Mouse (Mus musculus): Measurements from ENCODE around the gene Fam160b1.

Gene Fam160b1

GRCm38 (mm10) chr19:57367201-57367600 is 6.7 kb downstream of the Fam160b1 start:
- no peak for DNase-seq (ENCODE audit: low spot score)

DNA sequence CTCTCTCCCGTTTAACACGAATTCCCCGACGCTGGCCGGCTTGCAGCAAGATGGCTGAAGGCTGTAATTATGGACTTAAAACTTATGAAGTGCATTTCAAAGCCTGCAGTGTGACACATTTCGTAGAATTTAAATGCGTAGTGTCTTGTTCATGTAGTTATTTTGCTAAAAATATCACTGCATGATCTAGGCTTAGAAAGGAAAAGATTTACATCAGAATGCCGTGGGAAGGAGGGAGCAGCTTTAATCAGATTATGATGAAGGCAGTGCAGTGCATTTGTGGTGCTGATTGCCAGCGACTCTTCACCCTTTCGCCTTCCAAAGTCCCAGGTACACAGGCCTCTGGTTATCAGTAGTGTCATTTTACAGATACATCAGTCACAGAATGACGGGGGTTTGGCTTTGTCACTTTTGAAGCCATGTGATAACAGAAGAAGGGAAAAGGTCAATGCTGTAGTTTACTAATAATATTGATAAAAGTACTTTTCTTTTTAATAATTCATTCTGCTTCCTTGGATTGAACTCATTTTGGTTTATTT is 7.4 kb downstream of the Fam160b1 start:
- no peak for DNase-seq (ENCODE audit: low spot score)

DNA sequence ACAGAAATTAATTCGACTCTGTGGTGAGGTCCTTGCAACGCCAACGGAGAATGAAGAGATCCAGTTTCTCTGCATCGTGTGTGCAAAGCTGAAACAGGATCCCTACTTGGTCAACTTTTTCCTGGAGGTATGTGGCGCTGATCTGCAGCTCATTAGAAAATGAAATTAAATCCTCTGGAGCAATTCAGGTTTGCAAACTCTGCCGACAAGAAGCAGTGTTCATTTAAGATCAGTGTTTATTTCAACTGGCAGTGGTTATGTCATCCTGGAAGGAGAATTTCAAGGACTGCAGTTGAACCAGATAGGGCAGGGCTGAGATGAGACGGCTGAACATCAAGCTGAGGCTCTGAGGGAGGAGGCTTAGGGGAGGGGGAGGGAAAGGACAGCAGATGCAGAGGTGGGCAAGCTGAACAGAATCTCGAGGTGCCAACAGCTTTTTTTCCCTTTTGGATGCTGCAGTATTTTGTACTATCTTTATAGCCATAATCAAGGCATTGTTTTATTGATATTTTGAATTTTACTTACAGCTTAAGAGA is 12.9 kb downstream of the Fam160b1 start:
- DNase-seq (ENCODE audit: low spot score), result no peak

DNA sequence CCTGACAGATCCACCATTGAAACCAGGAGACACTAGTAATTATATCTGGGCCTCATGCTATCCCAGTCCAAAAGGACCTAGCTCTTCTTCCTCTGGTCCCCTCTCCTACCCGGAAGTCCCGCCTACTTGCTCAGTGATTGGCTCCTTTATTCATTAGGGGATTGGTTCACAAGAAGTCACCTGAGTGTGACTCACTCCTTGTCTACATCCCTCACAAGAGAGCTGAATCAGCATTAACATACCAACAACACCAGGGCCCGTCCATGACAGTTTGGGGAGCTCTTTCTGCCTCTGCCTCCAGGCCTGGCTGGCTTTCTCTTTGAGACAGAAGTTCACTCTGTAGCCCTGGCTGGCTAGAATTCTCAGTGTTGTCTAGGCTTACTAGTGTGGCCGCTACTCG is 14.7 kb downstream of the Fam160b1 start:
- no peak for DNase-seq (ENCODE audit: low spot score)

DNA sequence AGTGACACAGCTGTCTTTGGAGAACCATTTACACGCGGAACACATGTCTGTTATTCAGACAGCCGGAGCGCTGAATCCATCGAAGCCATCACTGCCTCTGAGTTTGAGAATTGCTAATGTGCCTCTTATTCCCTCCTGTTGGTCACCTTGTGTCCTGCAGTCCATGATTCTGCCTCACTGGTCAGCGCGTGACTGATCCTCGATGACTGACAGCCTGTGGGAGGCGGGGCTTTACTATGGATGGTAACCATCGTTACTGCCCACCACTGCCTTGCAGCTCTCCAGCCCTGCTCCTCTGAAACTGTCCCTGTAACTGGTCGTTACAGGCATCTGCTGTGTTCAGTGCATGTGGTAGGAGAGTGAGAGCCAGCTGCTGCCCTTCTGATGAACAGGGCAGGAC is 15.3 kb downstream of the Fam160b1 start:
- no peak for DNase-seq (ENCODE audit: low spot score)

GRCm38 (mm10) chr19:57377043-57377703 is 16.7 kb downstream of the Fam160b1 start:
- DNase-seq (ENCODE audit: low spot score), result no peak

- DNase-seq (ENCODE audit: low spot score), result no peak
Measured at GRCm38 (mm10) chr19:57386176-57386693, 25.8 kb downstream of the Fam160b1 start.

DNA sequence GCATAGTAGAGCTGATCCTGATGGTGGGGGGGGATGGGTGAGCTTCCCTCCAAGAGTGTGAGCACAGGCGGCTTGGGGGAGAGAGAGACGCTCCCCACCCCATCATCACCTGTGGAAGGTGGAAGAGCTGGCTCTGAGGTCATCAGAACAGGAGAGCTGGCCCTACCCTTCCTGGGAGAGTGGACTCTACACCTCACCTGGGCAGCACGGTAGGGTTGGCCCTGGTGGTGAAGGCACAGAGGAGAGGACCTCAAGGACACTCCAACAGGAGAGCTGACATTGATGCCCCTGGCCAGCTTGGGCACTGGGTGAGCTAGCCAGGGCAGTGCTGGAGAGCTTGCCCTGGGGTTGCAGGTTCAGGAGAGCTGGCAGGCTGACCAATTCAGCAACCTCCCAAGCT is 31.1 kb downstream of the Fam160b1 start:
- no peak for DNase-seq (ENCODE audit: low spot score)

DNA sequence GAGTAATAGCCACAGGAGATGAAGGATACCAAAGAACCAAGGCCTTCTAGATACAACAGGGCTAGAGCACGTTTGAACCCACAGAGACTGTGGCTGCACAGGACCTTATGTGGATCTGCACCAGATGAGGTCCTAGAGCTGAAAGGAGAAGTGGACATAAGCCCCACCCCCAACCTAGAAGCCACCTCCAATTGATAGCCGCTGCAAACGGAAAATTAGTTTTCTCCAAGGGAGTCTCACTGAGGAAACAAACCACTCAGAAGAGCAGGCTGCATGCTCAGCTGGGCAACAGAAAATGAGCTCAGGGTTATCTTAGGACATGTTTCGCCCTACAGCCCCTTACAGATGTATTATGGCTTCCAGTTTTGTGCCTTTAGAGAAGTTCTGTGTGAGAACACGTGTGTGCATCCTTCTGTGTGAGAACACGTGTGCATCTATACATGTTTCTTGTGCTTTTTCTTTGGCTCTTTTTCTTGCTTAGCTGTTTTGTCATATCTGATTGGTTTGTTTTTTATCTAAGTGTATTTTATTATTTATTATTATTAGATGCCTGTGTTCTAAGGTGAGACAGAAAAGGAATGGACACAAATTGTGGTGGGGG is 33.0 kb downstream of the Fam160b1 start:
- DNase-seq (ENCODE audit: low spot score), result no peak

GRCm38 (mm10) chr19:57396609-57397008 is 36.1 kb downstream of the Fam160b1 start:
- no peak for DNase-seq (ENCODE audit: low spot score)

DNA sequence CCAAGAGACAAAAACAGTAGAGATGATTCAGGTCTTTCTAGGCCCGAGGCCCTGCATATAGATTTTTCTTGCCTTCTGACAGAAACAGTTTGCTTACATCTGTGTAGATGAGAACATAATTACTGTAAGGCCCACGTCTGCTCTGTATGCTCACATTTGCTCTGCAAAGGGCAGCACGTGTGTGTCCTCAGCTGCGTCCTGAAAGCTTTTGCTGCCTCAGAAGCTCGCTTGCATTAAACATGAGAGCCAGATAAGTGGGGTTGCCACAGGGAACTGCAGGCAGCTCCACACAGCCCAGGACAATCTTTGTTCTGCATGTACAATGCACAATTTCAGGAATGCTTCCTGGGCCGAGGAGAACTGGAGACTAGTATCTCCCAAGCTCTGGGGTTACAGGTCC is 41.9 kb downstream of the Fam160b1 start:
- no peak for DNase-seq (ENCODE audit: low spot score)

DNA sequence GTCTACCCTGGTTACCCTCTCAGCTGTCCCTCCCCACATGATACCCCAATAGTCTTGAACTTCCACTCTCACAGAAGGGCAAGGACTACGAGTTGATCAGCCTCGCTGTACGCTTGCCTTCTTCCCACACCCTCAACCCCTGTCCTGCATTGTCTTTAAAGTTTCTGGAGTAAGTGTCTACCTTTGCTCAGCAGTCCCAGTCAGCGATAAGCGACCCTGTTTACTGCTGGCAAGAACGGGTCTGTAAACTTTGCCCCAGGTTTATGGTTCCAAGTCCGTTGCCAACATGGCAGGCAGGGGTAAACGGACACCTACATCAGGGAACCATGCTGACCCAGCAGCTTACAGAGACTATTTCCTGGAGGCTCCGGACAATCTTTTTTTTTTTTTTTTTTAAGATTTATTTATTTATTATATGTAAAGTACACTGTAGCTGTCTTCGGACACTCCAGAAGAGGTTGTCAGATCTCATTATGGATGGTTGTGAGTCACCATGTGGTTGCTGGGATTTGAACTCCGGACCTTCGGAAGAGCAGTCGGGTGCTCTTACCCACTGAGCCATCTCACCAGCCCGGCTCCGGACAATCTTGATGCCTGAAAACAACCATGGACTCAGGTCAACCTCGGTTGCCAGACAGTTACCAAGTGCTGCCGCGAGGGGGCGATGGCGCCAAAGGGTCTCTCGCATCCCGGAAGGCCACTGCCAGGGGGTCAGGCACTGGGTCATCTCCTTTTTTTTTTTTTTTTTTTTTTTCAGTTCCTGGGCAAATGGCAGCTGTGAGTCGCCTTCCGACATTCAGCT is 43.4 kb downstream of the Fam160b1 start:
- peak; percentile 57 for DNase-seq (ENCODE audit: low spot score)

GRCm38 (mm10) chr19:57404502-57404848 is 44.0 kb downstream of the Fam160b1 start:
- no peak for DNase-seq (ENCODE audit: low spot score)

- DNase-seq (ENCODE audit: low spot score), result no peak
Measured at GRCm38 (mm10) chr19:57407947-57408346, 47.5 kb downstream of the Fam160b1 start.

GRCm38 (mm10) chr19:57411375-57412196 is 51.1 kb downstream of the Fam160b1 start:
- DNase-seq (ENCODE audit: low spot score), result peak; percentile 80

- DNase-seq (ENCODE audit: low spot score), result no peak
Measured at GRCm38 (mm10) chr19:57413170-57413569, 52.7 kb downstream of the Fam160b1 start.

- no peak for DNase-seq (ENCODE audit: low spot score)
Measured at GRCm38 (mm10) chr19:57413918-57414317, 53.4 kb downstream of the Fam160b1 start.

DNA sequence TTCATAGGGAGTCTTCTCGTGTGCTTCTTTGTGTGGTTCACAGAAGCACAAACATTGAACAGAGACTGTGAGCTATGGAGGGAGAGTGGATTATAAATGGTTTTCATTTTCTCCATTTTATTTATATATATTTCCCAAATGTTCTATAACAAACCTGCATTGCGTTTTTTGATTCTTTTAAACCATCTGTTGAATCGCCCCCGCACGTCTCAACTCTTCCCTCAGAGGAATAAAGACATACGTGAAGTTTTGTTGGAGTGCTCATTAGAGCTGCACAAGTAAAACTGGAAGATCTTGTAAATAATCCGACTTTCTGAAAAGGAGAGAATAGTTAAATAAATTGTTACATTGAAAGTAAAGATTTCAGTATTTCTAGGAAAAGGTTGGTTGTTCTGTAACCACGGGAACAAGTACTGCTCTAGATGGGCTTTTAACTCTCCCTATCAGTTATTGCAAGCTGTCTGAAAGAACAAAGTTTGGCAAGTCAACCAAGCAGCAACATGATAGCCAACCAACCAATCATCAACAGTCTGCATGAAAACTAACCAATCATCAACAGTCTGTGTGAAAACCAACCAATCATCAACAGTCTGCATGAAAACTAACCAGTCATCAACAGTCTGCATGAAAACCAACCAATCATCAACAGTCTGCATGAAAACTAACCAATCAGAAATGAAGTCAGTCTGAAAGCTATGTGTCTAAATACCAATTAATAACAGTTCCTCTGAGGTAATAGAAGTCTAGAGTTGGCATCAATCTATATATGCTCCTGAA is 54.7 kb downstream of the Fam160b1 start:
- DNase-seq (ENCODE audit: low spot score), result no peak

- DNase-seq (ENCODE audit: low spot score), result no peak
Measured at GRCm38 (mm10) chr19:57417800-57418580, 57.5 kb downstream of the Fam160b1 start.

GRCm38 (mm10) chr19:57423402-57423801 is 62.9 kb downstream of the Fam160b1 start:
- DNase-seq (ENCODE audit: low spot score), result no peak

All from ovary, adult 18-20 months (tissue).